Mouse (Mus musculus) small intestine, adult 2 months (tissue): ENCODE data around the gene H2-DMb1.

ENCODE experiments used
- CTCF ChIP-seq: fragments of 200-500 bp; IDR thresholded peaks from 2 replicates; pipeline ENCODE4 v1.5.1; 2012; ENCODE audit warnings: low read depth, mild to moderate bottlenecking, control low read depth, inconsistent platforms, low read length, moderate library complexity, mixed read lengths; ENCODE audit not compliant: insufficient replicate concordance, insufficient read length; ENCODE audit errors: extremely low read depth
- POLR2A ChIP-seq: fragments of 200-500 bp; IDR thresholded peaks from 2 replicates; pipeline ENCODE4 v1.6.1; 2012; ENCODE audit warnings: low read depth, mild to moderate bottlenecking, control low read depth, inconsistent platforms, low read length, moderate library complexity

- TF ChIP-seq CTCF (no peak), POLR2A (no peak)
These were observed 46.3 kb upstream of the H2-DMb1 start for GRCm38 (mm10) chr17:34106555-34106954.
